In genomic region chr4:137183181-137183850, GRCm38 (mm10) we compare ENCODE assay signal across 13 mouse cellular contexts.
DNase-seq lines count a peak whose midpoint lies in the region; ATAC-seq and TF ChIP-seq lines count a peak whose summit lies in the region.
"Had no signal": no experiment of that assay in that cellular context is flagged by ENCODE, and none has a peak within 500 bp of the region (broad histone marks: within the 10 kb centered on the region; RNA-seq: fewer than 3 reads in every experiment).

No protein-coding gene starts in this region.

- no peak for TF ChIP-seq POLR2A in kidney, adult 2 months (IDR thresholded peaks at IDR 0.05; ENCODE audit: low read depth, low read length)

- peak; percentile 5 for DNase-seq in kidney, adult 2 months
- no peak for DNase-seq in kidney, adult 9 months
- DNase-seq in adrenal gland, postnatal 36 days = peak; percentile 30 to 45
- DNase-seq in kidney, postnatal 10 days = peak; percentile 49
- DNase-seq in lung, postnatal 10 days = peak; percentile 79
- no peak for DNase-seq in cerebellum, adult 11-12 months
- no peak for DNase-seq in heart, adult 9 months (ENCODE audit: low spot score in 2 of 2)
- DNase-seq: gastrocnemius, postnatal 25 days had no signal

- H3K4me1 ChIP-seq in kidney, adult 2 months (ENCODE audit: control insufficient read depth, insufficient read depth, low read length) = no peaks in the 10 kb centered on the region

- no peaks in the 10 kb centered on the region for H3K27me3 ChIP-seq in kidney, adult 2 months (replicated peaks; ENCODE audit: control insufficient read depth, insufficient read depth, low read length)
- H3K27me3 ChIP-seq: neural tube, embryonic 15.5 days had no signal

- WGBS in kidney, adult 2 months = 36% methylated on average over 10 of the region's 10 CpGs

- H3K27ac ChIP-seq in kidney, adult 2 months (ENCODE audit: insufficient read depth, low read depth, low read length) = no peak overlapping the region
- H3K27ac ChIP-seq: embryonic facial prominence, embryonic 12.5 days; macrophage; neural tube, embryonic 15.5 days had no signal

- no peak for ATAC-seq in frontal cortex, adult (ENCODE audit: low TSS enrichment)
- ATAC-seq: forebrain, embryonic 14.5 days had no signal

- H3K36me3 ChIP-seq in kidney, adult 2 months (ENCODE audit: control insufficient read depth, insufficient read depth, low read length) = no peaks in the 10 kb centered on the region
- H3K36me3 ChIP-seq: embryonic facial prominence, embryonic 12.5 days; neural tube, embryonic 15.5 days had no signal

- TF ChIP-seq CTCF in kidney, adult 2 months (conservative IDR thresholded peaks at IDR 0.05; ENCODE audit: insufficient read depth, insufficient read length, low read depth, low read length) = no peak

- no peak overlapping the region for H3K4me3 ChIP-seq in kidney, adult 2 months (ENCODE audit: insufficient read depth, low read depth, low read length)
- H3K4me3 ChIP-seq: embryonic facial prominence, embryonic 12.5 days; neural tube, embryonic 15.5 days had no signal

Comparison
In these comparisons a context has a peak if more than half of its experiments do, and no peak if none do; other contexts are left out.
1. DNase-seq: peak in kidney, adult 2 months (single experiment), adrenal gland, postnatal 36 days (2 of 2), kidney, postnatal 10 days (single experiment) and lung, postnatal 10 days (single experiment); none in kidney, adult 9 months (single experiment), cerebellum, adult 11-12 months (single experiment) and heart, adult 9 months (0 of 2).